ENCODE assay signal across 10 mouse cellular contexts in the genomic region with DNA sequence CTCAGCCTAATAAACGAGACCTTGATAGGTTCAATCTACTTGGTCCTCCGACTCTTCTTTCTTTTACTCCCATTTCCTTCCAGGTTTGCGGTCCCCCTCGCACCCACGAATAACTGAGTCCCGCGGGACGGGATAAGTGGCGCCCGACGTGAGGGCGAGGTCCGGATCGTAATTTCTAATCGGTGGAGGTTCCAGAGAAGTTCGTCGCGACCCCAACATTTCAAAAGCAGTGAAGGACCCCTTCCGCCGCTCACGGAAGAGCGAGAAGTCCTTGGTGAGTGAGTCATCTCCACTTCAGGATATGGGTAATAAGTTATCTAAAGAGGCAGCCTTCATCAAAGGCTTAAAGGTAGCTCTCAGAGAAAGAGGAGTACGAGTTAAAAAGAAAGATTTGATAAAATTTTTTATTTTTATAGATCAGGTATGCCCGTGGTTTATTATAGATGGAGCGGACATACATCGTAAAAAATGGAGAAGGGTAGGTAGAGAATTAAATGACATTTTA. TPM values are rescaled to one million over a fixed set of nuclear protein-coding genes. Genes with fewer than 3 reads are reported as not detected.
A peak's percentile ranks its signal among the peaks of the same experiment; 100 is the strongest.
DNase-seq lines count a peak whose midpoint lies in the region; ATAC-seq and TF ChIP-seq lines count a peak whose summit lies in the region.
"Not testable (repeated sequence)": the region's sequence is repeated elsewhere in the genome, so short reads cannot be mapped to it uniquely, and the experiment has no call there.
"Had no signal": no experiment of that assay in that cellular context is flagged by ENCODE, and none has a peak within 500 bp of the region (broad histone marks: within the 10 kb centered on the region; RNA-seq: fewer than 3 reads in every experiment).

Gene Gm14226, plus strand, starts transcription at position 16 of the 505 bp plus-strand sequence.

- H3K4me2 ChIP-seq in forebrain, embryonic 12.5 days: peak within 1 kb of the TSS; percentile 60
- H3K4me2 ChIP-seq in heart, postnatal 0 days (ENCODE audit: low read depth, low read length): peak within 1 kb of the TSS; percentile 79
- peak within 1 kb of the TSS; percentile 73 for H3K4me2 ChIP-seq in kidney, embryonic 14.5 days (replicated peaks; ENCODE audit: low read depth, low read length)
- peak within 1 kb of the TSS; percentile 83 for H3K4me2 ChIP-seq in liver, embryonic 13.5 days
- peak within 1 kb of the TSS; percentile 91 for H3K4me2 ChIP-seq in midbrain, embryonic 13.5 days (replicated peaks)

- not testable (repeated sequence) for TF ChIP-seq EP300 in ES-Bruce4 (IDR thresholded peaks at IDR 0.05; ENCODE audit: insufficient read depth, low read depth, low read length); heart, postnatal 0 days (IDR thresholded peaks at IDR 0.05; ENCODE audit: low read depth)

- TF ChIP-seq POLR2A in ES-Bruce4 (IDR thresholded peaks at IDR 0.05; ENCODE audit: insufficient read depth, low read length); cerebellum, adult 2 months (IDR thresholded peaks at IDR 0.05; ENCODE audit: borderline replicate concordance, insufficient read depth, low read length); spleen, adult 2 months (IDR thresholded peaks at IDR 0.05; ENCODE audit: low read depth, low read length): not testable (repeated sequence)

- H3K9me3 ChIP-seq in ES-Bruce4 (replicated peaks; ENCODE audit: control insufficient read depth, insufficient read depth, low read length, poor library complexity, severe bottlenecking); forebrain, embryonic 12.5 days; heart, postnatal 0 days (replicated peaks; ENCODE audit: control insufficient read depth, low read length); kidney, embryonic 14.5 days (ENCODE audit: control insufficient read depth, low read length); liver, embryonic 13.5 days (replicated peaks); midbrain, embryonic 13.5 days: not testable (repeated sequence)

- peak within 1 kb of the TSS; percentile 33; the same call in 1 of the 2 replicates for H3K9ac ChIP-seq in ES-Bruce4 (ENCODE audit: low read depth, poor library complexity, severe bottlenecking)
- peak within 1 kb of the TSS; percentile 56 for H3K9ac ChIP-seq in forebrain, embryonic 12.5 days
- peak within 1 kb of the TSS; percentile 60 for H3K9ac ChIP-seq in heart, postnatal 0 days (replicated peaks; ENCODE audit: low read depth, low read length)
- peak within 1 kb of the TSS; percentile 51 for H3K9ac ChIP-seq in kidney, embryonic 14.5 days (ENCODE audit: low read depth, low read length)
- H3K9ac ChIP-seq in liver, embryonic 13.5 days: peak within 1 kb of the TSS; percentile 57
- H3K9ac ChIP-seq in midbrain, embryonic 13.5 days (replicated peaks): peak within 1 kb of the TSS; percentile 59

- H3K36me3 ChIP-seq in ES-Bruce4 (ENCODE audit: control insufficient read depth, insufficient read depth, low read length, poor library complexity, severe bottlenecking); forebrain, embryonic 12.5 days (replicated peaks); heart, postnatal 0 days (replicated peaks; ENCODE audit: control insufficient read depth, insufficient read depth, low read length); kidney, embryonic 14.5 days (ENCODE audit: control insufficient read depth, insufficient read depth, low read length); liver, embryonic 13.5 days; midbrain, embryonic 13.5 days; spleen, adult 2 months (ENCODE audit: control insufficient read depth, insufficient read depth, low read length): not testable (repeated sequence)

- WGBS in cerebellum, adult 2 months: 7% methylated on average over 23 of the region's 26 CpGs
- 2% methylated on average over 24 of the region's 26 CpGs for WGBS in forebrain, embryonic 12.5 days
- WGBS in heart, postnatal 0 days: 3% methylated on average over 23 of the region's 26 CpGs
- under 1% methylated on average over 22 of the region's 26 CpGs for WGBS in kidney, embryonic 14.5 days
- WGBS in liver, embryonic 13.5 days (ENCODE audit: insufficient replicate concordance): under 1% methylated on average over 24 of the region's 26 CpGs
- under 1% methylated on average over 24 of the region's 26 CpGs for WGBS in midbrain, embryonic 13.5 days
- WGBS in spleen, adult 2 months: 3% methylated on average over 24 of the region's 26 CpGs

- peak within 1 kb of the TSS; percentile 72 for H3K4me3 ChIP-seq in ES-Bruce4 (ENCODE audit: low read depth, low read length)
- H3K4me3 ChIP-seq in cerebellum, adult 2 months (replicated peaks; ENCODE audit: insufficient read depth, low read depth, low read length): peak within 1 kb of the TSS; percentile 60
- peak within 1 kb of the TSS; percentile 41 for H3K4me3 ChIP-seq in forebrain, embryonic 12.5 days (replicated peaks)
- H3K4me3 ChIP-seq in heart, postnatal 0 days (ENCODE audit: low read depth, low read length): peak within 1 kb of the TSS; percentile 46
- H3K4me3 ChIP-seq in kidney, embryonic 14.5 days (ENCODE audit: low read length): peak within 1 kb of the TSS; percentile 38
- peak within 1 kb of the TSS; percentile 57 for H3K4me3 ChIP-seq in liver, embryonic 13.5 days (replicated peaks)
- H3K4me3 ChIP-seq in midbrain, embryonic 13.5 days (replicated peaks): peak within 1 kb of the TSS; percentile 45
- peak within 1 kb of the TSS; percentile 53 for H3K4me3 ChIP-seq in spleen, adult 2 months (ENCODE audit: extremely low read depth, insufficient read depth, insufficient read length)

- not testable (repeated sequence) for H3K4me1 ChIP-seq in ES-Bruce4 (ENCODE audit: control insufficient read depth, insufficient read depth, low read length); cerebellum, adult 2 months (ENCODE audit: control insufficient read depth, insufficient read depth, low read length); forebrain, embryonic 12.5 days; heart, postnatal 0 days (ENCODE audit: control insufficient read depth, insufficient read depth); kidney, embryonic 14.5 days (ENCODE audit: control insufficient read depth, insufficient read depth, low read length); midbrain, embryonic 13.5 days (replicated peaks); spleen, adult 2 months (ENCODE audit: control insufficient read depth, insufficient read depth, insufficient read length)
- peaks cover 13% of the 10 kb centered on the region for H3K4me1 ChIP-seq in liver, embryonic 13.5 days (replicated peaks)

- not testable (repeated sequence) for H3K27ac ChIP-seq in ES-Bruce4 (ENCODE audit: insufficient read depth, low read length); cerebellum, adult 2 months (ENCODE audit: insufficient read depth, low read length)
- peak within 1 kb of the TSS; percentile 90 for H3K27ac ChIP-seq in forebrain, embryonic 12.5 days
- H3K27ac ChIP-seq in heart, postnatal 0 days (ENCODE audit: low read depth): peak within 1 kb of the TSS; percentile 62
- H3K27ac ChIP-seq in kidney, embryonic 14.5 days (ENCODE audit: low read depth, low read length): peak within 1 kb of the TSS; percentile 70
- H3K27ac ChIP-seq in liver, embryonic 13.5 days: peak within 1 kb of the TSS; percentile 67
- peak within 1 kb of the TSS; percentile 76 for H3K27ac ChIP-seq in midbrain, embryonic 13.5 days
- peak within 1 kb of the TSS; percentile 71 for H3K27ac ChIP-seq in spleen, adult 2 months (ENCODE audit: insufficient read depth, low read length)

- ATAC-seq in forebrain, embryonic 12.5 days (ENCODE audit: low FRiP score); heart, postnatal 0 days (ENCODE audit: insufficient read depth, low read depth); kidney, embryonic 14.5 days (ENCODE audit: low FRiP score, low TSS enrichment); liver, embryonic 13.5 days (ENCODE audit: low read depth): not testable (repeated sequence)
- ATAC-seq in midbrain, embryonic 13.5 days: peak; percentile 16; the same call in 1 of the 2 replicates

- DNase-seq in cerebellum, adult 2 months; heart, postnatal 0 days (ENCODE audit: low spot score); liver, embryonic 13.5 days; spleen, adult 2 months (ENCODE audit: low read depth in 1 of 2, low spot score in 2 of 2): not testable (repeated sequence)

- not testable (repeated sequence) for H3K27me3 ChIP-seq in ES-Bruce4 (ENCODE audit: control insufficient read depth, insufficient read depth, low read length, poor library complexity, severe bottlenecking); cerebellum, adult 2 months (ENCODE audit: control insufficient read depth, insufficient read depth, low read length); heart, postnatal 0 days (ENCODE audit: control insufficient read depth, insufficient read depth, low read length); kidney, embryonic 14.5 days (ENCODE audit: control insufficient read depth, insufficient read depth, low read length); spleen, adult 2 months (ENCODE audit: control insufficient read depth, insufficient read depth, low read length)
- H3K27me3 ChIP-seq in forebrain, embryonic 12.5 days: peaks cover 13% of the 10 kb centered on the region; the same call in 1 of the 2 replicates
- peaks cover 28% of the 10 kb centered on the region for H3K27me3 ChIP-seq in liver, embryonic 13.5 days
- peaks cover 10% of the 10 kb centered on the region; the same call in 1 of the 2 replicates for H3K27me3 ChIP-seq in midbrain, embryonic 13.5 days

- TF ChIP-seq CTCF in ES-Bruce4 (IDR thresholded peaks at IDR 0.05; ENCODE audit: low read depth, low read length); cerebellum, adult 2 months (IDR thresholded peaks at IDR 0.05; ENCODE audit: borderline replicate concordance, insufficient read depth, low read depth, low read length); heart, postnatal 0 days (IDR thresholded peaks at IDR 0.05; ENCODE audit: low read depth); spleen, adult 2 months (IDR thresholded peaks at IDR 0.05; ENCODE audit: extremely low read depth, insufficient read depth, insufficient read length, insufficient replicate concordance): not testable (repeated sequence)

RNA-seq across cellular contexts. Expression of gene Gm14226, which starts in this region (rescaled TPM):
- not detected in 2 replicates for polyA plus RNA-seq in ES-Bruce4 (2011; ENCODE audit: insufficient read depth, insufficient read length, low read depth, missing spikeins)
- polyA plus RNA-seq in cerebellum, adult 2 months (2012; rRNA removed): 0.03 TPM in 1 of 2 replicates, not detected in the other
- polyA plus RNA-seq in forebrain, embryonic 12.5 days (2016; fragmentation: Nextera tagmentation; extraction: Ambion mirVana): 0.50 and 0.77 TPM in 2 replicates
- total RNA-seq in heart, postnatal 0 days (2014; rRNA removed; ENCODE audit: low replicate concordance): 0.39 TPM in 1 of 2 replicates, not detected in the other
- polyA plus RNA-seq in heart, postnatal 0 days (2015; fragmentation: Nextera tagmentation; extraction: Ambion mirVana): 0.18 and 0.22 TPM in 2 replicates
- 1.3 and 1.9 TPM in 2 replicates for polyA plus RNA-seq in kidney, embryonic 14.5 days (2014; fragmentation: Nextera tagmentation; extraction: Ambion mirVana)
- polyA plus RNA-seq in liver, embryonic 13.5 days (2015; fragmentation: Nextera tagmentation; extraction: Ambion mirVana): 0.41 and 0.68 TPM in 2 replicates
- 0.12 and 0.18 TPM in 2 replicates for polyA plus RNA-seq in midbrain, embryonic 13.5 days (2015; fragmentation: Nextera tagmentation; extraction: Ambion mirVana)
- polyA plus RNA-seq in spleen, adult 2 months (2012; rRNA removed): 2.5 and 3.2 TPM in 2 replicates
- total RNA-seq: gastrocnemius, postnatal 25 days had no signal
- polyA plus RNA-seq: C2C12 had no signal

Comparison
In these comparisons a context has a peak if more than half of its experiments do, and no peak if none do; other contexts are left out.
1. Peak in ATAC-seq, H3K4me3 ChIP-seq, H3K27ac ChIP-seq, H3K9ac ChIP-seq and H3K4me2 ChIP-seq in midbrain, embryonic 13.5 days; RNA of the gene not detected or under 1 TPM.